In genomic region chr11:116411582-116411981, GRCm38 (mm10) we compare ENCODE assay signal across 9 mouse cellular contexts. TPM values are rescaled to one million over a fixed set of nuclear protein-coding genes. Genes with fewer than 3 reads are reported as not detected.
A peak's percentile ranks its signal among the peaks of the same experiment; 100 is the strongest.
DNase-seq lines count a peak whose midpoint lies in the region; ATAC-seq lines count a peak whose summit lies in the region.
"Had no signal": no experiment of that assay in that cellular context is flagged by ENCODE, and none has a peak within 500 bp of the region (broad histone marks: within the 10 kb centered on the region; RNA-seq: fewer than 3 reads in every experiment).

No protein-coding gene starts in this region.

- no peak for ATAC-seq in liver, embryonic 11.5 days (replicated peaks; ENCODE audit: low FRiP score)
- no peak for ATAC-seq in intestine, embryonic 15.5 days
- no peak for ATAC-seq in neural tube, embryonic 15.5 days (ENCODE audit: low FRiP score)

- H3K27ac ChIP-seq in liver, embryonic 11.5 days (ENCODE audit: low read depth, low read length), result no peak overlapping the region
- H3K27ac ChIP-seq in intestine, embryonic 15.5 days, result no peak overlapping the region
- H3K27ac ChIP-seq in neural tube, embryonic 15.5 days (replicated peaks), result peak overlapping the region; percentile 98; the same call in 1 of the 2 replicates

- H3K9ac ChIP-seq in liver, embryonic 11.5 days (ENCODE audit: low read depth, low read length), result no peak overlapping the region
- peak overlapping the region; percentile 83 for H3K9ac ChIP-seq in intestine, embryonic 15.5 days
- peak overlapping the region; percentile 98 for H3K9ac ChIP-seq in neural tube, embryonic 15.5 days (replicated peaks)

- peak overlapping the region; percentile 76; the same call in 1 of the 2 replicates for H3K4me3 ChIP-seq in liver, embryonic 11.5 days (ENCODE audit: low read depth, low read length)
- H3K4me3 ChIP-seq in intestine, embryonic 15.5 days (replicated peaks), result peak overlapping the region; percentile 83
- H3K4me3 ChIP-seq in neural tube, embryonic 15.5 days (replicated peaks), result peak overlapping the region; percentile 87

- peak overlapping the region; percentile 99 for H3K4me2 ChIP-seq in liver, embryonic 11.5 days
- H3K4me2 ChIP-seq in intestine, embryonic 15.5 days (replicated peaks), result peak overlapping the region; percentile 97
- peak overlapping the region; percentile 93 for H3K4me2 ChIP-seq in neural tube, embryonic 15.5 days

- intact Hi-C loops in left cerebral cortex, postnatal 36 days (cut with DNase I), result no loop called here

- H3K9me3 ChIP-seq in liver, embryonic 11.5 days (ENCODE audit: control insufficient read depth, low read length), result no peaks in the 10 kb centered on the region
- H3K9me3 ChIP-seq in intestine, embryonic 15.5 days, result no peaks in the 10 kb centered on the region
- H3K9me3 ChIP-seq in neural tube, embryonic 15.5 days (replicated peaks), result no peaks in the 10 kb centered on the region

- no peak for DNase-seq in liver, embryonic 11.5 days (ENCODE audit: low spot score)
- DNase-seq in liver, result no peak
- peak; percentile 64 to 76 for DNase-seq in cerebellum, postnatal 25 days
- DNase-seq in left cerebral cortex, postnatal 36 days (ENCODE audit: low spot score in 2 of 2), result no peak
- no peak for DNase-seq in kidney, postnatal 10 days
- DNase-seq in adrenal gland, adult 18-20 months (ENCODE audit: low spot score in 2 of 2), result no peak

- no peaks in the 10 kb centered on the region for H3K36me3 ChIP-seq in liver, embryonic 11.5 days (ENCODE audit: control insufficient read depth, insufficient read depth, low read length)
- H3K36me3 ChIP-seq in intestine, embryonic 15.5 days, result no peaks in the 10 kb centered on the region
- no peaks in the 10 kb centered on the region for H3K36me3 ChIP-seq in neural tube, embryonic 15.5 days

- H3K27me3 ChIP-seq in liver, embryonic 11.5 days (replicated peaks; ENCODE audit: control insufficient read depth, insufficient read depth, low read length), result peaks cover 15% of the 10 kb centered on the region
- H3K27me3 ChIP-seq in intestine, embryonic 15.5 days (replicated peaks), result no peaks in the 10 kb centered on the region
- no peaks in the 10 kb centered on the region for H3K27me3 ChIP-seq in neural tube, embryonic 15.5 days (replicated peaks)

- peaks cover 11% of the 10 kb centered on the region for H3K4me1 ChIP-seq in liver, embryonic 11.5 days (replicated peaks; ENCODE audit: control insufficient read depth, insufficient read depth, low read length)
- peaks cover 17% of the 10 kb centered on the region for H3K4me1 ChIP-seq in intestine, embryonic 15.5 days (replicated peaks)
- H3K4me1 ChIP-seq in neural tube, embryonic 15.5 days, result peaks cover 25% of the 10 kb centered on the region

- WGBS in liver, embryonic 11.5 days, result 39% methylated on average over 6 of the region's 6 CpGs
- 35% methylated on average over 6 of the region's 6 CpGs for WGBS in intestine, embryonic 15.5 days
- WGBS in neural tube, embryonic 15.5 days, result 11% methylated on average over 6 of the region's 6 CpGs

RNA-seq across cellular contexts. Expression of gene Rnf157, which starts 1.2 kb away (rescaled TPM):
- polyA plus RNA-seq in liver, embryonic 11.5 days (2014; fragmentation: Nextera tagmentation; extraction: Ambion mirVana), result 5.0 and 6.8 TPM in 2 replicates
- polyA plus RNA-seq in intestine, embryonic 15.5 days (2015; fragmentation: Nextera tagmentation; extraction: Ambion mirVana), result 16.4 and 18.2 TPM in 2 replicates
- 69.9 and 85.4 TPM in 2 replicates for polyA plus RNA-seq in neural tube, embryonic 15.5 days (2015; fragmentation: Nextera tagmentation; extraction: Ambion mirVana)
- 100 to 1,000 TPM; 266 to 286 TPM for total RNA-seq in left cerebral cortex, postnatal 36 days (2021)
- 1 to 10 TPM; 3.7 to 6.8 TPM for total RNA-seq in adrenal gland, adult 18-20 months (2021)

RNA-seq across cellular contexts. Expression of gene Ubald2, which starts 22.3 kb away (rescaled TPM):
- polyA plus RNA-seq in liver, embryonic 11.5 days (2014; fragmentation: Nextera tagmentation; extraction: Ambion mirVana), result 78.6 and 80.2 TPM in 2 replicates
- 48.8 and 50.7 TPM in 2 replicates for polyA plus RNA-seq in intestine, embryonic 15.5 days (2015; fragmentation: Nextera tagmentation; extraction: Ambion mirVana)
- 33.9 and 39.2 TPM in 2 replicates for polyA plus RNA-seq in neural tube, embryonic 15.5 days (2015; fragmentation: Nextera tagmentation; extraction: Ambion mirVana)
- total RNA-seq in left cerebral cortex, postnatal 36 days (2021), result 10 to 100 TPM; 27.5 to 31.8 TPM
- 10 to 100 TPM; 19.1 to 22.5 TPM for total RNA-seq in adrenal gland, adult 18-20 months (2021)

RNA-seq across cellular contexts. Expression of gene Qrich2, which starts 54.5 kb away (rescaled TPM):
- 0.16 TPM in 1 of 2 replicates, not detected in the other for polyA plus RNA-seq in liver, embryonic 11.5 days (2014; fragmentation: Nextera tagmentation; extraction: Ambion mirVana)
- polyA plus RNA-seq in intestine, embryonic 15.5 days (2015; fragmentation: Nextera tagmentation; extraction: Ambion mirVana), result 0.30 TPM in 1 of 2 replicates, not detected in the other
- 0.15 TPM in 1 of 2 replicates, not detected in the other for polyA plus RNA-seq in neural tube, embryonic 15.5 days (2015; fragmentation: Nextera tagmentation; extraction: Ambion mirVana)
- total RNA-seq in left cerebral cortex, postnatal 36 days (2021), result not detected
- not detected for total RNA-seq in adrenal gland, adult 18-20 months (2021)
- total RNA-seq: adrenal gland, postnatal 10 days had no signal

Comparison
In these comparisons a context has a peak if more than half of its experiments do, and no peak if none do; other contexts are left out.
1. DNase-seq: peak in cerebellum, postnatal 25 days (2 of 2); none in liver, embryonic 11.5 days (single experiment), liver (single experiment), left cerebral cortex, postnatal 36 days (0 of 2), kidney, postnatal 10 days (single experiment) and adrenal gland, adult 18-20 months (0 of 2).
2. Peak in every context shown above with its lines, with median percentiles within 50 percentile points of each other: H3K4me2 ChIP-seq and H3K4me3 ChIP-seq.